Mouse (Mus musculus): Measurements from ENCODE around the gene Hist1h4k. TPM values are rescaled to one million over a fixed set of nuclear protein-coding genes. Genes with fewer than 3 reads are reported as not detected.
A peak's percentile ranks its signal among the peaks of the same experiment; 100 is the strongest.
"Not testable (repeated sequence)": the region's sequence is repeated elsewhere in the genome, so short reads cannot be mapped to it uniquely, and the experiment has no call there.

Hist1h4k gene
- total RNA-seq (2012; rRNA removed) (3,283 and 3,531 TPM in 2 replicates), polyA plus RNA-seq (2012; ENCODE audit: insufficient read depth in 1 of 2, insufficient read length in 2 of 2, low read depth in 1 of 2, low replicate concordance in 2 of 2, missing spikeins in 1 of 2) (10 to 100 TPM in 1 of 2 experiments, not detected in 1; 19.1 TPM)

DNA sequence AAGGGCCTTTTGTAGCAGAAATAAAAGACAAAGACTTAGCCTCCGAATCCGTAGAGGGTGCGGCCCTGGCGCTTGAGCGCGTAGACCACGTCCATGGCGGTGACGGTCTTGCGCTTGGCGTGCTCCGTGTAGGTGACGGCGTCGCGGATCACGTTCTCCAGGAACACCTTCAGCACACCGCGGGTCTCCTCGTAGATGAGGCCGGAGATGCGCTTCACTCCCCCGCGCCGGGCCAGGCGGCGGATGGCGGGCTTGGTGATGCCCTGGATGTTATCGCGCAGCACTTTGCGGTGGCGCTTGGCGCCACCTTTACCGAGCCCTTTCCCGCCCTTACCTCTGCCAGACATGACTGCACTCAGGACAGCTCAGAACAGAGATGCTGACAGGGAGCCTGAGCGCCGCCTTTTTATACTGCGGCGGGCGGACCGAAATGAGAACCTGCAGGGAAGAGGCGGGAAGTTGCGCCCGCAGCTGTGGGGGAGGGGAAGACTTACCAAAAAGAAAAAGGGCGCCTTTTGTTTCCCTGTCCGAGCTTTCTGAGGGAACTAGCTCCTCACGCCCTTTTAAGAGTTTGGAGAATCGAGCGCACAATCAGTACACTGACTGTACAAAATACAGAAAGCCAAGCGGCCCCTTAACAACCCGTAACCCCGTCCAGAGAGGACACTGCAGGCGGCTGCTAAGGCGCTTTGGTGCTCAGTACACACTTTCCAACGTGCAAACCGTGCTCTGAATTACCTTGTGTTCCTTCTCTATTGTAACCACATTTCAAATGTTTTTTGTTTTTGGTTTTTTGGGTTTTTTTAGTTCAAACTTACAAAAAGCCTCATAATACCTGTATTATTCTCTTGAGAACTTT, at the start of gene Hist1h4k:
Hist1h4k (minus strand) TSS at position 347 of the 859 bp plus-strand sequence.
- TF ChIP-seq TBP (IDR thresholded peaks at IDR 0.05; ENCODE audit: low read depth, low read length) = peak; percentile 98
- peak; percentile 96 to 97 for TF ChIP-seq POLR2A (IDR thresholded peaks at IDR 0.05; ENCODE audit: control insufficient read depth in 1 of 2, insufficient read depth in 1 of 2, low read depth in 1 of 2, low read length in 2 of 2, poor library complexity in 1 of 2)
- TF ChIP-seq POLR2AphosphoS5 (IDR thresholded peaks at IDR 0.05; ENCODE audit: borderline replicate concordance, low read depth, low read length) = peak; percentile 91; the same call in 1 of the 2 replicates
- Histone ChIP-seq H3K4me1 (ENCODE audit: control insufficient read depth in 1 of 2, insufficient read depth in 2 of 2, low read length in 2 of 2) (peaks cover 2 to 21% of the 10 kb centered on the region in 2 experiments; a peak in 3 of 4 replicates), H3K36me3 (ENCODE audit: control insufficient read depth in 1 of 2, insufficient read depth in 2 of 2, low read length in 2 of 2) (peaks cover 0 to 30% of the 10 kb centered on the region in 2 experiments; a peak in 2 of 4 replicates), H3K9ac (ENCODE audit: control insufficient read depth, low read depth, low read length, poor library complexity, severe bottlenecking) (peak within 1 kb of the TSS; percentile 80), H3K4me3 (ENCODE audit: control insufficient read depth in 1 of 2, insufficient read depth in 1 of 2, low read depth in 2 of 2, low read length in 2 of 2) (peak within 1 kb of the TSS; percentile 6 to 59), H3K27ac (ENCODE audit: control insufficient read depth, low read depth, low read length) (peak within 1 kb of the TSS; percentile 98)
- DNase-seq (ENCODE audit: low read depth, low spot score) = peak; percentile 94
- H3K79me2 ChIP-seq (ENCODE audit: control insufficient read depth, insufficient read depth, low read length, poor library complexity); H3K9me3 ChIP-seq (replicated peaks; ENCODE audit: insufficient read depth, low read length); H3K27me3 ChIP-seq (ENCODE audit: control insufficient read depth in 1 of 2, insufficient read depth in 2 of 2, low read length in 2 of 2): not testable (repeated sequence)

DNA sequence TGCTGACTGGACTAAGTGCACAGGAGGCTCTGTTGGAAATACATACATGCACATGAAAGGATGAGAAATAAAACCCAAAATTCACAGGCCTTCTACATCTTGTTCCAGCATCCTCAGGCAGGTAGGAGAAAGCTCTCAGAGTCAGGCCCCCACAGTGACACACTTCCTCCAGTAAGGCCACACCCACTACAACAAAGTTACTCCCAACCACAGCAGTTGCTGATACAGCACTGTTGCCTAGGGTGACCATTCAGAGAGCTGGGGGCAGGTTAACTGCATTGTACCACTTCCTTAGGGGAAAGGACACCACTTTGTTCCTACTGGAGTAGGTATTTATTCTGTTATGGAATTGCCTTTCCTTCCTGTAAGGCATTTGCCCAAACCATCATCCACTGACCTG, 46.9 kb upstream of the Hist1h4k start:
- H3K4me3 ChIP-seq (ENCODE audit: control insufficient read depth in 1 of 2, insufficient read depth in 1 of 2, low read depth in 2 of 2, low read length in 2 of 2); H3K9ac ChIP-seq (ENCODE audit: control insufficient read depth, low read depth, low read length, poor library complexity, severe bottlenecking); H3K36me3 ChIP-seq (ENCODE audit: control insufficient read depth in 1 of 2, insufficient read depth in 2 of 2, low read length in 2 of 2); H3K4me1 ChIP-seq (ENCODE audit: control insufficient read depth in 1 of 2, insufficient read depth in 2 of 2, low read length in 2 of 2); DNase-seq (ENCODE audit: low read depth, low spot score); H3K9me3 ChIP-seq (replicated peaks; ENCODE audit: insufficient read depth, low read length); H3K27ac ChIP-seq (ENCODE audit: control insufficient read depth, low read depth, low read length); H3K79me2 ChIP-seq (ENCODE audit: control insufficient read depth, insufficient read depth, low read length, poor library complexity); H3K27me3 ChIP-seq (ENCODE audit: control insufficient read depth in 1 of 2, insufficient read depth in 2 of 2, low read length in 2 of 2): not testable (repeated sequence)

GRCm38 (mm10) chr13:21795584-21795983, 45.3 kb upstream of the Hist1h4k start:
- H3K9ac ChIP-seq (ENCODE audit: control insufficient read depth, low read depth, low read length, poor library complexity, severe bottlenecking) = no peak overlapping the region
- no peak for DNase-seq (ENCODE audit: low read depth, low spot score)
- no peaks in the 10 kb centered on the region for H3K9me3 ChIP-seq (replicated peaks; ENCODE audit: insufficient read depth, low read length)
- no peak overlapping the region for H3K4me3 ChIP-seq (ENCODE audit: control insufficient read depth in 1 of 2, insufficient read depth in 1 of 2, low read depth in 2 of 2, low read length in 2 of 2)
- no peak overlapping the region for H3K27ac ChIP-seq (ENCODE audit: control insufficient read depth, low read depth, low read length)
- no peak for TF ChIP-seq MYB (IDR thresholded peaks at IDR 0.05; ENCODE audit: low read depth, low read length)
- no peak for TF ChIP-seq EP300 (IDR thresholded peaks at IDR 0.05; ENCODE audit: low read depth in 1 of 2, low read length in 2 of 2)
- no peak for TF ChIP-seq SIN3A (IDR thresholded peaks at IDR 0.05; ENCODE audit: low read length)
- TF ChIP-seq TBP (IDR thresholded peaks at IDR 0.05; ENCODE audit: low read depth, low read length) = peak; percentile 91
- no peak for TF ChIP-seq SMC3 (IDR thresholded peaks at IDR 0.05; ENCODE audit: low read depth, low read length)
- H3K4me1 ChIP-seq (ENCODE audit: control insufficient read depth in 1 of 2, insufficient read depth in 2 of 2, low read length in 2 of 2) = peaks cover 0 to 6% of the 10 kb centered on the region in 2 experiments; a peak in 3 of 4 replicates
- no peaks in the 10 kb centered on the region for H3K27me3 ChIP-seq (ENCODE audit: control insufficient read depth in 1 of 2, insufficient read depth in 2 of 2, low read length in 2 of 2)
- no peaks in the 10 kb centered on the region for H3K79me2 ChIP-seq (ENCODE audit: control insufficient read depth, insufficient read depth, low read length, poor library complexity)
- H3K36me3 ChIP-seq (ENCODE audit: control insufficient read depth in 1 of 2, insufficient read depth in 2 of 2, low read length in 2 of 2) = peaks cover 0 to 2% of the 10 kb centered on the region in 2 experiments; a peak in 2 of 4 replicates
